Mouse (Mus musculus): ENCODE data around the gene Syn3.

- TF ChIP-seq GATA1 (IDR thresholded peaks at IDR 0.05; ENCODE audit: borderline replicate concordance, low read length), result no peak
- no peak for TF ChIP-seq FLI1 (IDR thresholded peaks at IDR 0.05; ENCODE audit: low read length)
Observed at GRCm38 (mm10) chr10:86129046-86129445, 369.6 kb downstream of the Syn3 start.
